Mouse (Mus musculus) neutrophil, adult 5-6 weeks (primary cell): ENCODE measurements at regions not wholly inside any gene's neighbourhood (a gene's known extent, or its start where the extent isn't known, plus 50 kb on each side); places are given as distances from the start of the nearest gene placed in this dataset.
"Not testable (repeated sequence)": the region's sequence is repeated elsewhere in the genome, so short reads cannot be mapped to it uniquely, and the experiment has no call there.

Source experiments
- ATAC-seq: fragments of 151-379, 151-347 bp; 2 replicates; pipeline ENCODE4 v1.8.0; 2017; ENCODE audit warnings: mild to moderate bottlenecking, moderate TSS enrichment; ENCODE audit not compliant: insufficient number of reproducible peaks, poor library complexity, low FRiP score, severe bottlenecking; ENCODE audit errors: extremely low read depth

GRCm38 (mm10) chr10:56841973-56842372, 464.8 kb downstream of the Gja1 start:
- ATAC-seq: no peak

GRCm38 (mm10) chr10:56852484-56852883, 475.4 kb downstream of the Gja1 start:
- ATAC-seq: no peak

- no peak for ATAC-seq
Measured at GRCm38 (mm10) chr10:56856186-56856585, 479.1 kb downstream of the Gja1 start.

- no peak for ATAC-seq
Measured at GRCm38 (mm10) chr10:56879744-56880143, 502.6 kb downstream of the Gja1 start.

- no peak for ATAC-seq
Measured at GRCm38 (mm10) chr10:56880154-56880591, 503.0 kb downstream of the Gja1 start.

GRCm38 (mm10) chr10:56884456-56885410, 507.6 kb downstream of the Gja1 start:
- no peak for ATAC-seq

- ATAC-seq: not testable (repeated sequence)
Measured at GRCm38 (mm10) chr10:56891530-56891929, 514.4 kb downstream of the Gja1 start.

- no peak for ATAC-seq
Measured at GRCm38 (mm10) chr10:56892666-56893209, 515.6 kb downstream of the Gja1 start.

- ATAC-seq: no peak
Measured at GRCm38 (mm10) chr10:56893210-56893705, 516.1 kb downstream of the Gja1 start.

GRCm38 (mm10) chr10:56899640-56900274, 522.6 kb downstream of the Gja1 start:
- no peak for ATAC-seq

GRCm38 (mm10) chr10:56900914-56901313, 523.8 kb downstream of the Gja1 start:
- ATAC-seq: no peak

GRCm38 (mm10) chr10:56912711-56913110, 535.6 kb downstream of the Gja1 start:
- no peak for ATAC-seq

GRCm38 (mm10) chr10:56914103-56914502, 537.0 kb downstream of the Gja1 start:
- ATAC-seq: no peak

GRCm38 (mm10) chr10:56918412-56918811, 541.3 kb downstream of the Gja1 start:
- no peak for ATAC-seq

GRCm38 (mm10) chr10:56920711-56921672, 543.9 kb downstream of the Gja1 start:
- ATAC-seq: no peak

GRCm38 (mm10) chr10:56935174-56935573, 551.0 kb upstream of the Hsf2 start:
- ATAC-seq: no peak

- ATAC-seq: no peak
Measured at GRCm38 (mm10) chr10:56941972-56942371, 544.2 kb upstream of the Hsf2 start.

GRCm38 (mm10) chr10:56944434-56945145, 541.6 kb upstream of the Hsf2 start:
- no peak for ATAC-seq
